Mouse (Mus musculus) urinary bladder, adult 2 months (tissue): Measurements from ENCODE around the gene Sec22b. TPM values are rescaled to one million over a fixed set of nuclear protein-coding genes. Genes with fewer than 3 reads are reported as not detected.

Source experiments
- DNase-seq: peaks from one replicate; pipeline ENCODE4 v3.0.0; 2022; ENCODE audit warnings: low spot score
- polyA plus RNA-seq: library from polyadenylated mRNA; depleted of rRNA; stranded (reverse); fragments of >200 nt; gene quantifications from 2 replicates; pipeline ENCODE4 v1.2.3, GENCODE M21; 2012

Sec22b gene
- polyA plus RNA-seq, 1 experiment, result 84.5 TPM

DNA sequence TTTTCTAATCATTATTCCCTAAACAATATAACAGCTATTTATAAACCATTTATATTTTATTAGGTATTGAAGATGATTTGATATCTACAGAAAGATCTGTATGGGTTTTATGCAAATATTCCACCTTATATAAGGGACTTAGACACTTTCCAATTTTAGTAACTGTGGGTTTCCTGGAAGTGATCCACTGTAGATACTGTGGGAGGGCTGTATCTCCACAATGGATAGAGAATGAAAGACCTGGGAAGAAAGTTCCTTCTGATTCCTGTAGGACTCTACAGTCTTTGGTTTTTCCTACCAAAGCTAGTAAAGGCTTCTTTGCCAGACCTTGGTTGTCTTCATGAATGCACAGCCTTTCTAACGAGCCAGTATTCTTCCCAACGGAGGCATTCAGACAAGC is 8.7 kb downstream of the Sec22b start:
- no peak for DNase-seq

DNA sequence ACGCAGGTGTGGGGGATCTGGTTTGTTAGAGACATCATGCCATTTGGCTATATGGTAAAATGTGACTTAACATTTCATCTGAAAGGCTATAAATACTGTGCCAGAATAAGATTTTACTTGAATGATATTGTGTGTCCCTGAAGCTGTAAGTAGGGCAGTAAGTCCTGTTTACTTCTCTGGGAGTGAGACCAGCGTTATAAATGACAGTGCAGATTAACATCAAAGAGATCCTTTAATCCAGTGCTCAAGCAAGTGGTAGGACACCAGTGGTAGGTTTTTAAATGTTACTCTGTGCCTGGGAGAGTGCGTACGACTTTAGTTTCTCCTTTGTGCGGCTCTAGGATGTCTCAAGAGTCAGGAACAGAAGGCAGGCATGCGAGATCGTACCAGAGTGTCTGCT is 10.1 kb downstream of the Sec22b start:
- DNase-seq, result no peak

DNA sequence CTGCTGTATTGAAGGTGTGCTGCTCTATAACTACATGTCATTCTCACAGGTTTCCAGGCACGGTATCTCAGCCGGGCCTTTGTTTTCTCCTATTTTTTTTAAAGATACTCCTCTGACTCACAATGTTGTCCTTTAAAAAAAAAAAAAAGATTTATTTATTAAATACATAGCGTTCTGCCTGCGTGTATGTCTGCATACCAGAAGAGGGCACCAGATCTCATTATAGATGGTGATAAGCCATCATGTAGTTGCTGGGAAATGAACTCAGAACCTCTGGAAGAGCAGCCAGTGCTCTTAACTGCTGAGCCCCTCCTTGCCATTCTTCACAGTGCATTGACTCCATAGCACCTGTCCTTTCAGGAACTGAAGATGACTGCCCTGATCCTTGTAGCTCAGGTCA is 14.1 kb downstream of the Sec22b start:
- DNase-seq, result no peak

DNA sequence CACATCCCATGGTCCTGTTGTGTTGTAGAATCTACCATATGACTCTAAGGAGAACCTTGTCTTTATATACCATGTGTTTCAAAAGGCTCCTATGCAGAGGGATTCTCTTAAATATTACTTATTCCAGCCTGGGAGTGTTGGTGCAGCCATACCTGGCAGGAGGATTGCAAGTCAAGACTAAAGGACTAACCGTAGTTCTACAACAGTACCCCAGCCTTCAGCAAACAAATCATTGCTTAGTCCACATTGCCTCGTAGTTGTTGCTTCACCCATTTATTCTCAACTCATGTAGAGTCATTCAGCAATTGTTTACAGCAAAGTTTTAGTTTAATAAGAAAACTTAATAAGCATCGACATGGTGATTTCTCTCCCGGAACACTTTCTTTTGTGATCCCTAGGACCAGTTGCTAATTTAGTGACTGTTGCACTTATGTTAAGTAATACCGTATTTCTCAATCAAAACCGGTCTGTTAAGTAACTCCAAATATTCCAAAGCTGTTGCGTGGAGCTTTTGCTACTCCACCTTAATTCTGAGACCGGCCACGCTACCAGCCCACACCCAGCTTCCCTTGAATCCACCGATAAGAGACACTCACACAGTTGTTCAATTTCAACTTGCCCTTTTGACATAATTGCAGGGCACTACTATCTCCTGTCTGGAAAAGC is 18.0 kb downstream of the Sec22b start:
- no peak for DNase-seq

DNA sequence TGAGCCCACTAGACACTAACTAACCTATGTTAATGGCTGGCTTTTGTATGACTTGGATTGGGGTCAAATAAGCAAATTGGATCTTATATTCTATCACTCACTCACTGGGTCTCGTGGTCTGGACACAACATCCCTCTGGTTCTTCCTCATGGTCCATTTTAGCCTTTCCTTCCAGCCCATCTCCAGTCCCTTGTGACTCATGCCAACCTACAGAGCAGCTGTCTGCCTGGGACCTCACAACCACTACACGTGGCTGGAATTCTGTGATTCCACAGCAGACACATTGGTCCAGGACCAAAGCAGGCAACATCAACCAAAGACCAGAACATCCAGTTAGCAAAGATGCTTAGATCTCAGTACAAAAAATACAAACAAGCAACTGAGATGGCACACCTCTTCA is 24.3 kb downstream of the Sec22b start:
- DNase-seq, result no peak

DNA sequence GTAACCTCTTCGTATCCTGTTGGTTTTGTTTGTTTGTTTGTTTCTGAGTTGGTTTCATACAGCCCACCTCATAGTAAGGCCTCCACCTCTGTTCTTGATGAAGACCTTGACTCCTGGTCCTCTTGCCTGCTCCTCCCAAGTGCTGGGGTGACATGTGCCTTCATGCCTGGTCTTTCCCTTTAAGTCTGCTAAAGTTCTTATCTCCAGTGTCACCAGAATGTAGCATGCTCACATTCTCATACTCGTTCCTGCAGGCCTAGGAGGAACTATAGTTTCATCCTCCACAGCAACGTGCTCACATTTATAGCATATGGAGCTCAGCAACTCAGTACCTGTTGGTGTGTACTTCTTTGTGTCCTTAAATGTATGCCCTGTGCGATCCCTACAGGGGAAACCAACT is 26.3 kb downstream of the Sec22b start:
- no peak for DNase-seq

DNA sequence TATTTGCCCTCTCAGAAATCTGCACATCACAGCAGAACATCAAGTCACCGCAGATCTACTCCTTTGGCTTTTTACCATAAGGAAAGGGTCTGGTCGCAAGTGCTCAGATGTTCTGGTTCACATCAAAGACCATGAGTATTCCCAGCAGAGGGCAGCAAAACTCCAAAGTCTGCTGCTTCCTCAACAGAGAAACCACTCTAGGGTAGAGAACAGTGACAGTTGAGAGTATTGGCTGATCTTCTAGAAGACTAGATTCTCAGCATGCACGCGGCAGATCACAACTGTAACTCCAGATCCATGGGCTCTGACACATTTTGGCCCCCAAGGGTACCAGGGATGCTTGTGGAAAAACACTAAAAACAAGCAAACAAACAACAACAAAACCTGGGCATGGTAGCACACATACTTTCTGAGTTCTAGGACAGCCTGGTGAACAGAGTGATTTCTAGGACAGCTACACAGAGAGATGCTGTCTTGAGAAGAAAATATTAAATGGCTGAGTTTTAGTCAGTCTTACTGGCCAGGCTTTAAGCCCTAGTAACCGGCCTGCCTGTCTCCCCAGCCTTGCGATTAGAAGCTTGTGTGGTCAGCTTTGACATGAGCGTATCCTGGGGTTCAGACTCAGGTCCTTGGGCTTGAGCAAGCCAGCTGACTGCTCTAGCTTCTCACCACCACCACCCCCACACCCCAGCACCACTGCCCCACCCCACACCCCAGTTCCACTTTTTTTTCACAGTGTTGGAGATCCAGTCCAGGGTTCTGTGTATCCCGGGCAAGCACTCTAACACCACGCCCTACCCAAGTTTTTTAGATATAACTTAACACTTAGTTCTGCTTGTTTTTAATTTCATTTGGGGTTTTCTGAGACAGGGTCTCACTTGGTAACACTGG is 28.2 kb downstream of the Sec22b start:
- no peak for DNase-seq

DNA sequence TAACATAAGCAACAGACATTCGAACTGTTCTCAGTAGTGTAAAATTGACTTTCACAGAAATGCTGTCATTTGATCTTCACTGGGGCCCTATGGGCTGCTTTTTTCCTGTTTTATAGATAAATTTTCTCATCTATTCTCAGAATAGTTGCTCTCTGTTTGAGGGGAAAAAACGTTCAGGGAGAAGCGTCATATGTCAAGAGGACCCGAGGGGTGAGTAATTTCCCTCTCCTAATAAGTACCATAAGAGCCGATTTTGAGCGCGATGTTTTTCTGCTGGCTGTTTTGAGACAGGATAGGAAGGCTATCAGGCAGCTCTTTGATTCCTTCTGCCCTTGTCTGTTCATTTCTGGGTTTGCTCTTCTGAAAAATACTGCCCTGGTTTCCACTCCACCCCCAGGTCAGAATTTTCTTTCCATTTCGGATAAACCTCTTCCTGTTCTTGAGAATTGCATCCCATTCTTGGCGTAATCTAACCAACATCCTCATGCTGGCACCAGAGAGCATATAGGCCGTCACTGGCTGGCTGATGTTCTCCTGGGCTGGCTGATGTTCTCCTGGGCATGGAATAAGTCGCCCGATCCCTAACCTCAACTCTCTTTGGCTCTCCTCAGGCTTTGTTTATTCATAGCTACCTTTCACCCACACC is 29.3 kb downstream of the Sec22b start:
- DNase-seq, result no peak

DNA sequence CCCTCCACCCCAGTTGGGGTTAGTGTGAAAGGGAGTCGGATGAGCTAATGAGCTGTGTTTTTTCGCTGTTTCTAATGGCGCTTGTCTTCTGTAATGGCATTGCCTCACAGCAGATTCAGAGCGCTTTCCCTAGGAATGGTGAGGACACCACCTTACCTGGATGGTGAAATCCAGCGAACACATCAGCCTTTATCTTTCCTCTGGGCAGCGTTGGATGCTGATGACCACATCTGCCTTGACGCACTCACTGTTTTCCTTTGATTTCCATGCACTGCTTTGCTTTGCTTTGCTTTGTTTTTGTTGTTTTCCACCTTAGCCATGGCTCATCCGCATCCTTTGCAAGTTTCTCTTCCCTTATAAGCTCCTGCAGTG is 29.8 kb downstream of the Sec22b start:
- DNase-seq, result no peak

DNA sequence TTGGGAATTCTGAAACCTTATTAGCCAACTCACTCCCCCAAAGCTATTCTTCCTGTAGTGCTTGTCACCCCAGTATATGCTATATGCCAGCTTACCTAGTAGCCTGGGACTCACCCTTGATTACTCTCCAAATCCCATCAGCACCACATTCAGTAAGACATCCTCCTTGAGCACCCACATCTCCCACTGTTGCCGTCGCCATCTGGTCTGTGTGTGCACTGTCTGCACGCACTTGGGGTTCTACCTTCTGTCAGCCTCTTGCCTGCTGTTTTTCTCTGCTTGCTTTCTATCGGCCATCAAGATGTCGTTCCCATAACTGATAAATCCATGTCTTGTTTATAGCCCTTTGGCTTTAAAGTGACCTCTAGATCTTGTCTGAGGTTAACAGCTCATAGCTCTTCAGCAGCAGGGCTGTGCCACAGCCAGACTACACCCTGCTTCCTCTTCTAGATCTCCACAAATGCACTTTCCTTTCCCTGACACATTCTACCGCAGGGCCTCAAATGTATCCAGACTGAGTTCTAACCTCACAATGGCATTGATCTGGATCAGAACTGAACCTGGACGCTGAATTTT is 30.4 kb downstream of the Sec22b start:
- no peak for DNase-seq

DNA sequence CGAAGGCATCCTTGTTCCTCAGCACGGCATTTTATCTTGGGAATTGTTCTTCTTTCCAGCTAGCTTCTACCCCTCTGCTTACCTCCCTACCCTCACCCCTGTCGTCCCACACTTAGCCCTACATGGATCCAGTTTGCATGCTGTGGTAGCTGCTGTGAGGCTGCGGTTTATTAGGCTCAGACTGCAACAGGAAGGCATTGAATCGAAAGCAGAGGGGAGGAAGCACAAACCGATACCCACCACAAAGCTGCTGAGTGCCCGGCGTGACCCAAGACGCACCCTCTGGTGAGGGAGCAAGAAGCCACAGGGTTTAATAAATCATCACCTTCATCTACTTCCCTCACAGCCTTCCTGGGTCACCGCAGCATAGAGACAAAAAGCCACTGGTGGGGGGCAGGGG is 31.1 kb downstream of the Sec22b start:
- DNase-seq, result no peak

DNA sequence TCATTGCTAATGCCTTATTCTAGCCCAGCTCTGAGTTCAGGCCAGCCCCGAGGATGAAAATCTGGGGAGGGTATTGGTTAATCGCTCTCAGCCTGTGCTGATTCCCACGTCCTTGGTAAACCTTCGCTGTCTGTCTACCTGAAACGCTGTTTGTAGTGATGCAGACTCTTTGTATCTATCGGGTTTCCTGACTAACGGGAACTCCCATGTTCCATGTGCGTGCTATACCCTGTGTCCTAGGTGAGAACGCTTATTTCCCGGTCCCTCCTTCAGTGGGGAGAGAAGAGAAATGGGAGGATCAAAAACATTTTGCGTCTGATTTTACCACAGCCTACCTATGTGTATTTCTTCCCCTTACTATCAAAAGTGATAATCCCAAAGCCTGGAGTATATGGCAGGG is 31.8 kb downstream of the Sec22b start:
- no peak for DNase-seq

DNA sequence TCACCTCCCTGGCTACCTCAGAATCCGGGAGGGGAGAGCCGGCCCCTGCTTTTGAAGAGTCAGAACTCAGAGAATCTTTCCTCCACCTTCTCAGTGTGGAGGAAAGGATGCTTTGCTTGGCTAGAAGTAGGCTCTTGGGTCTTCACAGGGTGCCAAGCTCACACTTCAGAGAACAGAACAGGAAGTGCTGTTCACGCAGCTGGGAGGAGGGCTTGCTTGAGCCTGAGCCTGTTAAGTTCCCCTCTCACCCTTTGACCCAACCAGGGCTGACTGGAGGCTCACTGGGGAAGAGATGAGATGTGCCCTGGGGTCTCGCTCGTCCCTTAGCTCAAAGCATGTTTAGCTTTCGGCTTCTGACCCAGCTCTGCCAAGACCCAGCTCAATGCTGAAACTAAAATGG is 32.3 kb downstream of the Sec22b start:
- DNase-seq, result no peak

DNA sequence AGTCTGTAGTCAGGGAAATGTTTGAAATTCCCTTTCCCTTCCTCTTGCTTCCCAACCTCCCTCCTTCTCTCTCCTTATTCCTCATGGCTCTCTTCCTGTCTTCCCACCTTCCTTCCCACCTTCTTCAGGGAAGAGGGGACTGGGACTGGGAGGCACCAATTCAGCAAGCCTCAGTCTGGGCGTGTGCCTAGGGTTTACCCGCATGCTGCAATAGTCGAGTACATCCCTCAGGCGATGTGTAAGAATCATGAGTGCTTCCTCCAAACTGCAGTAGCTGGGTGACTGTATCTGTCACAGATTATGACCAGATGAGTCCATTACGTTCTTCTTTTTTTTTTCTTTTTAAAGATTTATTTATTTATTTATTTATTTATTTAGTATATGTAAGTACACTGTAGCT is 32.8 kb downstream of the Sec22b start:
- no peak for DNase-seq

DNA sequence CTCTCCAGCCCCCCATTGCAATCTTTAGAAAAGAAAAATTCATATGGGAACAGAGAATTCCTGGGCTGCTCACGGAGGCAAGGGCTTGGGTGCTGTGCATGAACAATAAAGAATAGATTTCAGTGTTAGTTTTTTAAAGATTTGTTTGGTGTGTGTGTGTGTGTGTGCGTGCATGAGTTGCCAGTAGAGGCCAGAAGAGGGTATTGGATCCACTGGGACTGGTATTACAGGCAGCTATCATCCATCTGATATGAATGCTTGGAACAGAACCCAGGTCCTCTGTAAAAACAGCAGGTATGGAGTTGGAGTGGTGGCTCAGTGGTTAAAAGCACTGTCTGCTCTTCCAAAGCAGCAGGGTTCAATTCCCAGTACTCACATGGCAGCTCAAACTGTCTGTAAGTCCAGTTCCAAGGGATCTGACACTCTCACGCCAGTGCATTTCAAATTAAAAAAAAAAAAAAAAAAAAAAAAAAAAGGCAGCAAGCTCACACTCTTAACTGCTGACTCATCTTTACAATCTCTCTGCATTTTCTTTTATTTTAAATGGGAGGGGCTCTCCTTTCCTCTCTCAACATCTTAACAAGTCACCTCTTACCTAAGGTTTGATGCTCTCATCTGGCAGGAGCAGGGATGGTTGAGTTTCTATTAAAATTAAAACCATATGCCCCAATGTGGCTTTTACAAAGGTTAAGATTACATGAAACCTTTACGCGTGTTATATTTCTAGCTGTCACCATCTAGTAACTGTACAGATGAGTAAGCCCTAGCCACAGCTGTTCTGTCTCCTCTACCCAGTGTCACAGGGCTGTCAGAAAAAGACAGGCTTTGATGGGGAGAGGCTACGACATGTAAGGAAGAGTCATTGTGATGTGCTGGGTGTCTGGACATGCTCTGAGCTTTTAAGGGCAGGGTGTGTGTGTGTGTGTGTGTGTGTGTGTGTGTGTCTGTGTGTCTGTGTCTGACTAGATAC is 33.6 kb downstream of the Sec22b start:
- no peak for DNase-seq

DNA sequence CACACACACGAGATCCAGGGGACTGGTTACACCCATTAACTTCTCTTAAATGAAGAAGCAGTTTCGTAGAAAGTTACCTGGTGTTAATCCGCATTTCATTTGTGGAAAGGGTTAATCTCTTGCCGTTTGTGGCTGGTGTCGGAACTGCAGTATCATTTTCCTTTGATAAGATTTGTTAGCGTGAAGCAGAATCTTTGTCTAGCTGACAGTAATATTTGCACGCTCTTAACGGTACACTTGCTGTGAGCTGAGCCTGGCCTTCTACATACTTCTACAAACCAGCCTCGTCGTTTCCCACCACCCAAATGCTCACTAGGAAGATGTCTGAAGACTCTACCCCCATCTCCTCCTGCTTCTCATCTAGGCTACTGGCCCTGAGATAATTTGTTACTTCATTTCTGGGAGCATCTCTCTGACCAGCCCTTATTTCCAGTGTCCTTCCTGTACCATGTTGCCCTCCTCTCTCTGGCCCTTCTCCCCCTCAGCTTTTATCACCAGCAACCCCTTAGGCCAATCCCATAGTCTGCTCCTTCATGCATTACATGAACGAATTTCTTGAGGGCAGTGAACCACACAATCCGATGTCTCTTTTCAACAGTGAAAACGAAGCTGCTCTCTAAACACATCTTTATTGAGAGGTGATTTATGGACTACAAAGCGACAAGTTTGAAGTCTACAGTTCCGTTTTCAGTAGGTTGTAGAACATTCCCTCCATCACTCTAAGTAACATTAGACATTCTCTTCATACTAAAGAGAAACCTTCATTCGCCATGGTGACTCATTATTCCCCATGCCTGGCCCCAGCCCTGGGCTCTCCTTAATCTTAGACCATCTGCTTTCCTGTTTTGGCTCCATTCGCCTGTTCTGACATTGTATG is 36.3 kb downstream of the Sec22b start:
- DNase-seq, result no peak

DNA sequence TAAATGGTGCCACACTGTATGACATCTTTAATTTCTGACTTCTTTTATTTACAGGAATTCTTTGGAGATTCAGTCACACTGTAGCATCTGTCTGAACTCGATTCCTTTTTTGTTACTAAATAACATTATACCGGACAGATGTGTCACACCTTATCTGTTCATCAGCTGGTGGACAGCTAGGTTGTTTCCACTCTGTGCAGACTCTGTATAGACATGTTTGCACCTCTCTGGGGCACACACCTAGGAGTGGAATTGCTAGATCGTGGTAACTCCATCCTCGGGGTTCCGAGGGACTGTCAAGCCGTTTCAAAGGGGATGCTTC is 36.9 kb downstream of the Sec22b start:
- DNase-seq, result no peak

DNA sequence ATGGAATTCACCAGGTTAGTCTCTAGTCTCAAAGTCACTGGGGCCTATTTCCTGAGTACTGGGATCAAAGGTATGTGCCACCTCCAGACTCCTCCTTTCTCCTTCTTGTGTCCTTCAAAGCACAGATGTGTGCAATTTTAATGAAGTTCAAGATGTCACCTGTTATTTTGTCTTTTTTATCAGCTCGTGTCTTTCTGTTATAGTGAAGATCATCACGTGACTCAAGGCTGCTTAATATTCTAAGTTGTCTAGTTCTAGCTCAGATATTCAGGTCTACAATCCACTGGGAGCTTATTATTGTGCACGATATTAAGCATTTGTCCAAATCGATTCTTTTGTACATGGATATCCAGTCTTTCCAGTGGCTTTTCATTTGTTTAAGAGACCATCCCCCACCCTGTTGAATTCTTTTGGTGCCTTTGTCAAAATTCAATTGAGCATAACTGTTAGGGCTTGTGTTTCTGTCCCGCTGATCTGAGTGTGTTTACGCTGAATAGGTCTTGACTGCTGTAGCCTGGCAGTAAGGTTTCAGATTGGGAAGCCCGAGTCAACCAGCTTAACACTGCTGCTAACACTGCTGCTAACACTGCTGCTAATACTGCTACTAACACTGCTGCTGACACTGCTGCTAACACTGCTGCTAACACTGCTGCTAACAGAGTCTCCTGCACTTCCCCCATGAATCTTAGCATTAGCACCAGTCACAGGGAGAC is 38.0 kb downstream of the Sec22b start:
- no peak for DNase-seq

DNA sequence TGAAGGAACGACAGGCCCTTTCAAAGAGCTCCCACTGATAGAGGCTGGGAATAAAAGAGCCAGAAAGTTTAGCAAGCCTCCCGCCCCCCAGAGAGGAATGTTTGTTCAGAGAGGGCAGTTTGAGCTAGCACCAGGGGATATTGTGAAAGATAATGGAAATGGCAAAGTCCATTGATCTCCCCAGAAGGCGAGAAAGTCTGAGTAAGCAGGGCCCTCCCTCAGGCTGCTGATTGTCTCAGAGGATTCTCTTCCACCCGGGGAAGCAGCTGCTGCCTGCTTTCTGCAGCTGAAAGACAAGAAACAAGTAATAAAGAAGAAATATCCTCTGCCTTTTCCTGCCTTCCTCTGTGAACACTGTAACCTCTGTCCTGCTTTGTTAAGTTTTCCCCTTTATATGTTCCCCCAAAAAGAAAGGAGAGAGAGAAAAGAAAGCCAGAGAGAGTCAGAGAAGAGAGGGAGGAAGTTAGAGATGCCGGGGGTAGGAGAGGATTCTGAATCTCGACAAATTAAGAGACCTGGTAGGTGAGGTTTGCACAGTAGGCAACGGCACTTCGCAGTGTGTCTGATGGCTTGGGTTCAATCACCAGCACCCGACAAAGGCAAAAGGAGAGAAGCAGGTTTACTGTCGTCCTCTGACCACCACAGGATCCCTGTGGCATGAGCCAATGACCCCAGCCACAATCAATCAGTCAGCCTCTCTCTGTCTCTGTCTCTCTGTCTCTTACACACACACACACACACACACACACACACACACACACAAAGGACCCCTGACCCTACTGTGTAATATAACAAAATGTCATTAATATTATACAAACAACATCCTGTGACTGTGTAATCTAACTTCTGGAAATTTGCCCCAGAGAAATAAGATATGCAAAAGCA is 38.9 kb downstream of the Sec22b start:
- DNase-seq, result no peak
